Mouse (Mus musculus): ENCODE measurements at regions not wholly inside any gene's neighbourhood (a gene's known extent, or its start where the extent isn't known, plus 50 kb on each side); places are given as distances from the start of the nearest gene placed in this dataset.

DNA sequence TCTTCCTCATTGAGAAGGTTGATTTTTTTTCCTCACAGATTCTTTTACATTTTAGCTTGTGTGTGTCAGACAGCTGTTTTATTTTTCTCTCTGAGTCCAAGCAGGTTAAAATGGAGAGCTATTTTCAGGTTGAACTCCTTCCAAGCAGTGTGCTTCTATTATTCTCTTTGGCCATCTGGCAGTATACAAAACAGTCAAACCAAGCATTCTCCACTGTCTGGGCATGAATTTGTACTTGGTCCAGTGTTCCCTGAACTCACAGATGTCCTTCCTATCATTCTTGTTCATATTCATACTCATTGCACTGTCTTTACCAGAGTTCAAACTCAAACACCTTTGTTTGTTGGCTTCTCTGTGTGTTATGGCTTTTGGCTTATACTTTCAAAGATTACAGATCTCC, 264.9 kb downstream of the Tex13c1 start:
- Histone ChIP-seq H3K4me1 (no peaks in the 10 kb centered on the region), H3K4me3 (no peak overlapping the region), H3K9ac (no peak overlapping the region), H3K9me3 (replicated peaks) (no peaks in the 10 kb centered on the region), H3K27ac (no peak overlapping the region), H3K36me3 (ENCODE audit: poor library complexity, severe bottlenecking) (no peaks in the 10 kb centered on the region), H3K4me2 (no peak overlapping the region), H3K27me3 (no peaks in the 10 kb centered on the region)
- ATAC-seq = no peak

- no peaks in the 10 kb centered on the region for H3K9me3 ChIP-seq (replicated peaks)
- no peaks in the 10 kb centered on the region for H3K4me1 ChIP-seq
- H3K9ac ChIP-seq = no peak overlapping the region
- no peaks in the 10 kb centered on the region for H3K27me3 ChIP-seq
- H3K4me2 ChIP-seq = no peak overlapping the region
- 0 out of 2 replicates have a peak, but pooled peaks have one; percentile 30 for ATAC-seq
- no peak overlapping the region for H3K4me3 ChIP-seq
- H3K36me3 ChIP-seq (ENCODE audit: poor library complexity, severe bottlenecking) = no peaks in the 10 kb centered on the region
- WGBS = 43% methylated on average over 1 of the region's 1 CpGs
- no peak overlapping the region for H3K27ac ChIP-seq
Observed at GRCm38 (mm10) chrX:43884890-43885289, 293.9 kb downstream of the Tex13c1 start.
